Mouse (Mus musculus): Measurements from ENCODE around the gene Ctf1.
A peak's percentile ranks its signal among the peaks of the same experiment; 100 is the strongest.
"Not testable (repeated sequence)": the region's sequence is repeated elsewhere in the genome, so short reads cannot be mapped to it uniquely, and the experiment has no call there.

Ctf1 gene

GRCm38 (mm10) chr7:127693730-127694129 lies 18.8 kb upstream of the Ctf1 start:
- DNase-seq, result not testable (repeated sequence)

- no peak for DNase-seq
These were observed 13.6 kb upstream of the Ctf1 start for GRCm38 (mm10) chr7:127698986-127699385.

- no peak for DNase-seq
These were observed 11.7 kb upstream of the Ctf1 start for GRCm38 (mm10) chr7:127700712-127701331.

- DNase-seq, result no peak
These were observed 8.9 kb upstream of the Ctf1 start for GRCm38 (mm10) chr7:127703561-127704178.

GRCm38 (mm10) chr7:127704598-127704997 lies 7.9 kb upstream of the Ctf1 start:
- no peak for DNase-seq

GRCm38 (mm10) chr7:127705706-127706105 lies 6.8 kb upstream of the Ctf1 start:
- DNase-seq, result no peak

- DNase-seq, result peak; percentile 35
These were observed 5.2 kb upstream of the Ctf1 start for GRCm38 (mm10) chr7:127707045-127707956.

- no peak for DNase-seq
These were observed 4.7 kb upstream of the Ctf1 start for GRCm38 (mm10) chr7:127707957-127708206.

- peak; percentile 98 for DNase-seq
These were observed 4.1 kb upstream of the Ctf1 start, which contains the start of gene Bcl7c for GRCm38 (mm10) chr7:127708207-127709078. Gene Bcl7c, minus strand, starts transcription at chr7:127708933.

GRCm38 (mm10) chr7:127709261-127709979 lies 3.1 kb upstream of the Ctf1 start:
- DNase-seq, result no peak

GRCm38 (mm10) chr7:127711031-127711430 lies 1.5 kb upstream of the Ctf1 start:
- no peak for DNase-seq

- DNase-seq, result no peak
These were observed 1.1 kb upstream of the Ctf1 start for GRCm38 (mm10) chr7:127711456-127711855.

GRCm38 (mm10) chr7:127714816-127715215 lies 2.3 kb downstream of the Ctf1 start:
- DNase-seq, result no peak

- DNase-seq, result peak; percentile 81
These were observed 4.5 kb downstream of the Ctf1 start for GRCm38 (mm10) chr7:127716992-127717391.

- DNase-seq, result no peak
These were observed 5.8 kb downstream of the Ctf1 start for GRCm38 (mm10) chr7:127718339-127718738.

- DNase-seq, result no peak
These were observed 6.7 kb downstream of the Ctf1 start for GRCm38 (mm10) chr7:127719258-127719657.

- DNase-seq, result no peak
These were observed 13.0 kb downstream of the Ctf1 start for GRCm38 (mm10) chr7:127725490-127725889.

- no peak for DNase-seq
These were observed 13.4 kb downstream of the Ctf1 start for GRCm38 (mm10) chr7:127725924-127726323.

GRCm38 (mm10) chr7:127727898-127728297 lies 15.4 kb downstream of the Ctf1 start:
- DNase-seq, result no peak

GRCm38 (mm10) chr7:127730170-127730569 lies 17.6 kb downstream of the Ctf1 start:
- no peak for DNase-seq

GRCm38 (mm10) chr7:127732066-127732465 lies 19.5 kb downstream of the Ctf1 start, which contains the start of gene Ctf2:
Gene Ctf2, minus strand, starts transcription at chr7:127732166.
- DNase-seq, result not testable (repeated sequence)

Measured in lung, postnatal 10 days (tissue).